Mouse (Mus musculus): Measurements from ENCODE around the gene Pax4. TPM values are rescaled to one million over a fixed set of nuclear protein-coding genes. Genes with fewer than 3 reads are reported as not detected.
A peak's percentile ranks its signal among the peaks of the same experiment; 100 is the strongest.

Pax4 gene
- polyA plus RNA-seq, 1 experiment from 2014 or later: not detected

DNA sequence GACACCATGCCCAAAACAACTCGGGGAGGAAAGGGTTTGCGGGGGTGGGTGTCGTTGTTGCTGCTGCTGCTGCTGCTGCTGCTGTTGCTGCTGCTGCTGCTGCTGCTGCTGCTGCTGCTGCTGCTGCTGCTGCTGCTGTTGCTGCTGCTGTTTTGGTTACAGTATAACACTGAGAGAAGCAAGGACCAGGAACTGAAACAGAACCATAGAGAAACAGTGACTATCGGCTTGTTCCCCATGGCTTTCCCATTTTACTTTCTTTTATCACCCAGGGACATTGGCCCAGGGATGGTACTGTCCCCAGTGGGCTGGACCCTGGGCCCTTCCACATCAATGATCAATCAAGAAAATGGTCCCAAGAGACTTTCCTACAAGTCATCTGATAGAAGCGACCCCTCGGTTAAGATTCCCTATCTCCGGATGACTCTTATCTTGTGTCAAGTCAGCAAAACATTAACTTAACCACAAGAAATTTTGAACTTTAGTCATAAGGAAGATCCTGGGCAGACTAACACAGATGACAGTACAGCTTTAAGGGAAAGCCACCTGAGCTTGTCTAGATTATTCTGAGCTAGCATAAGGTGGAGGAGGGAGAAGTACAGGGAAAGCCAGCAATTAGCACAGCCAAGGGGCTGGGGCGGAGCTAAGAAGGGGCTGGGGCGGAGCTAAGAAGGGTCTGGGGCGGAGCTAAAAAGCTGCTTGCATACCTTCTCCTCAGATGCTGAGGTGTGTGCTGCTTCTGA lies 18.2 kb downstream of the Pax4 start:
- no peak overlapping the region for H3K4me2 ChIP-seq (replicated peaks)
- ATAC-seq (ENCODE audit: low FRiP score): no peak

GRCm38 (mm10) chr6:28429870-28430269 lies 19.3 kb downstream of the Pax4 start:
- Histone ChIP-seq H3K36me3 (peaks cover 20% of the 10 kb centered on the region), H3K4me1 (peaks cover 9% of the 10 kb centered on the region), H3K27me3 (no peaks in the 10 kb centered on the region), H3K4me2 (replicated peaks) (no peak overlapping the region), H3K27ac (no peak overlapping the region), H3K4me3 (no peak overlapping the region), H3K9me3 (replicated peaks) (no peaks in the 10 kb centered on the region), H3K9ac (no peak overlapping the region)
- ATAC-seq (ENCODE audit: low FRiP score): no peak
- 89% methylated on average over 11 of the region's 11 CpGs for WGBS

More for the DNA sequence above, 18.2 kb downstream of the Pax4 start:
- Histone ChIP-seq H3K36me3 (peaks cover 9% of the 10 kb centered on the region), H3K27me3 (no peaks in the 10 kb centered on the region), H3K9ac (no peak overlapping the region), H3K27ac (no peak overlapping the region), H3K4me1 (peaks cover 2% of the 10 kb centered on the region; the same call in 1 of the 2 replicates), H3K4me3 (no peak overlapping the region), H3K9me3 (replicated peaks) (no peaks in the 10 kb centered on the region)
- WGBS: 79% methylated on average over 10 of the region's 10 CpGs

DNA sequence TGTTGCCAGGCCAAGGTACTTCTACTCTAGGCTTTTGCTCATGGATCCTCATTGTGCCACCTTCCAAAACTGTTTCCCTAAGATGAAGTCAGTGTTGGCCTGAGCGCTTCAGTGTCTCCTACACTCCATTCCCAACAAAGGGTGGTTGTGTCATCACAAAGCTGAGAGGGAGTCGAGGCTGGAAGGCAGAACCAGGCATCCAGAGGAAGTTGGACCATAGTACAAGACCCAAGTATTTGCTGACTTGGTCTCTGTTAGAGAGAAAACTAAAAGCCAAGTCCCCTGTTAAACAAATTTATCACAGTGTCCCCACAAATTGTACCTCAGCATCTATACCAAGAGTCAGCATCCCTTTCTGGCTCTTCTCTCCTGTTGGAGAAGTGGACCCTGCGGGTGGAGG lies 20.9 kb downstream of the Pax4 start, which contains the start of gene Gcc1:
TSS of gene Gcc1 (minus strand) at position 101 of the 400 bp plus-strand sequence.
- peaks cover 17% of the 10 kb centered on the region for H3K4me1 ChIP-seq
- peaks cover 20% of the 10 kb centered on the region for H3K36me3 ChIP-seq
- H3K9ac ChIP-seq: no peak within 1 kb of the TSS
- H3K4me2 ChIP-seq (replicated peaks): no peak within 1 kb of the TSS
- 91% methylated on average over 3 of the region's 3 CpGs for WGBS
- H3K27ac ChIP-seq: no peak within 1 kb of the TSS
- no peaks in the 10 kb centered on the region for H3K9me3 ChIP-seq (replicated peaks)
- H3K27me3 ChIP-seq: no peaks in the 10 kb centered on the region
- no peak within 1 kb of the TSS for H3K4me3 ChIP-seq
- ATAC-seq (ENCODE audit: low FRiP score): no peak

- H3K4me3 ChIP-seq: no peak within 1 kb of the TSS
- H3K27ac ChIP-seq: no peak within 1 kb of the TSS
- no peak for ATAC-seq (ENCODE audit: low FRiP score)
- WGBS: 80% methylated on average over 3 of the region's 3 CpGs
- no peak within 1 kb of the TSS for H3K9ac ChIP-seq
- H3K4me1 ChIP-seq: peaks cover 17% of the 10 kb centered on the region
- peaks cover 20% of the 10 kb centered on the region for H3K36me3 ChIP-seq
- H3K9me3 ChIP-seq (replicated peaks): no peaks in the 10 kb centered on the region
- no peaks in the 10 kb centered on the region for H3K27me3 ChIP-seq
- H3K4me2 ChIP-seq (replicated peaks): no peak within 1 kb of the TSS
Observed at GRCm38 (mm10) chr6:28427096-28427839, 21.9 kb downstream of the Pax4 start, which contains the start of gene Fscn3. TSS of gene Fscn3 (plus strand) at chr6:28427789.

GRCm38 (mm10) chr6:28425019-28425418 lies 24.1 kb downstream of the Pax4 start:
- peak overlapping the region; percentile 41; the same call in 1 of the 2 replicates for H3K9ac ChIP-seq
- H3K27ac ChIP-seq: no peak overlapping the region
- H3K4me1 ChIP-seq: peaks cover 33% of the 10 kb centered on the region
- no peaks in the 10 kb centered on the region for H3K27me3 ChIP-seq
- ATAC-seq (ENCODE audit: low FRiP score): no peak
- H3K9me3 ChIP-seq (replicated peaks): no peaks in the 10 kb centered on the region
- H3K4me2 ChIP-seq (replicated peaks): peak overlapping the region; percentile 73; the same call in 1 of the 2 replicates
- 94% methylated on average over 6 of the region's 6 CpGs for WGBS
- H3K4me3 ChIP-seq: peak overlapping the region; percentile 80; the same call in 1 of the 2 replicates
- peaks cover 20% of the 10 kb centered on the region for H3K36me3 ChIP-seq

DNA sequence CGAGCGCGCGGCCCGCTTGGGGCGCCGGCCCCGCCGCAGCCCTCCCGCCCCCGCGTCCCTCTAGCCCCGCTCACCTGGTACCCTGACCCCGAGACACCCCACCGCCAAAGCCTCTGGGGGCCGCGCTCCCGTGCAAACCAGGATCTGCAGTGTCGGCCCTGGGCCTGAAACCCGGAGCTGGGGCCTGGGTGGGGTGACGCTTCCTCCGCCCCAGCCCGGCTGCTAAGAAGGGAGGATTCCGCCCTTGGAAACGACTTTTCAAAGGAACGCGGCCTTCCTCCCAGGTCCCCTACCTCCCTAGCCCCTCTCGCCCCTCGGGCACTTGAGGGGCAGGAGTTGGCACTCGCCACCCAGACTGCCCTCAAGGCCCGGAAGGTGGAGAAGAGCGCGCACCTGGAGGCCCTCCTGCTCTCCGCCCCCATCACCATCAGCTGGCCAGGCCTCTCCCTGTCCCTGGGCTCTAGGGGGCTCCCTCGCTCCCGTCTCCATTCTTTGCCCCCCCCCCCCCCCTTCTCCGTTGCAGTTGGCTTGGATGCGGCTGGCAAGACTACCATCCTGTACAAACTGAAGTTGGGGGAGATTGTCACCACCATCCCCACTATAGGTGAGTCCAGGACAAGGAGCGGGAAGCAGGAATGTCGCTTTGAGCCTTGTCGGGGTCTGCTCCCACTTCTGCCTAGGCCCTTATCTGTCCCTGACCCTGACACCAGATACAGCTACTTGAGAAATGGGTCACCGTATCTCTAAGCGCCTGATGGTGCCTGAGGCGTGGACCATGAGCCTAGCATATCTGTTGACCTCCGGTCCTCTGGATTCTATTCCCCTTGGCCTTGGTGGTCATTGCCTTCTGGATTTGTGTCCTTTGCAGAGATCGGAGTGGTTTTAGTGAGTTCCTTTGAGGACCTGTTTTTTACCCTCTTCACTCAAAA lies 25.1 kb downstream of the Pax4 start:
- Histone ChIP-seq H3K4me3 (peak overlapping the region; percentile 80), H3K27ac (peak overlapping the region; percentile 80), H3K36me3 (peaks cover 22% of the 10 kb centered on the region), H3K9me3 (replicated peaks) (no peaks in the 10 kb centered on the region), H3K4me1 (peaks cover 39% of the 10 kb centered on the region), H3K9ac (peak overlapping the region; percentile 96), H3K4me2 (replicated peaks) (peak overlapping the region; percentile 73), H3K27me3 (no peaks in the 10 kb centered on the region)
- ATAC-seq (ENCODE audit: low FRiP score): peak; percentile 69
- WGBS: 11% methylated on average over 42 of the region's 46 CpGs

DNA sequence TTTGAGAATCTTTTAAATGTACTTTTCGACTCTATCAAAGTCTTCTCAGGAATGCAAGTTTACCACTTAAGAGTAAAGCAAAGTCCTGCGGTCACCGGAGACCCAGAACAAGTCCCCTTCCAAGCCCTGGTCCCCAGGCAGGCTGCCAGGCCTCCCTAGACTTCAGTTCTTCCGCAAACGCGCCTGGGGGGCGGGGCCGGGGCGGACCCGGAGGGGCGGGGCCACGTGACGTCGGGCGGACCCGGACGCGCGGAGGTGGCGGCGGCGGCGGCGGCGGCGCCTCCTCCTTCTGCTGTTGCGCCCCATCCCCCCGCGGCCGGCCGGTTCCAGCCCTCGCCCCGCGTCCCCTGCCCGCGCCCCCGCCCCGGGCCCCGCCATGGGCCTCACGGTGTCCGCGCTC lies 25.8 kb downstream of the Pax4 start, which contains the start of gene Arf5:
TSS of gene Arf5 (plus strand) at position 248 of the 400 bp plus-strand sequence.
- peak; percentile 80 for ATAC-seq (ENCODE audit: low FRiP score)
- Histone ChIP-seq H3K9me3 (replicated peaks) (no peaks in the 10 kb centered on the region), H3K27ac (peak within 1 kb of the TSS; percentile 80), H3K9ac (peak within 1 kb of the TSS; percentile 96), H3K4me1 (peaks cover 39% of the 10 kb centered on the region), H3K36me3 (peaks cover 29% of the 10 kb centered on the region), H3K27me3 (no peaks in the 10 kb centered on the region), H3K4me3 (peak within 1 kb of the TSS; percentile 80), H3K4me2 (replicated peaks) (peak within 1 kb of the TSS; percentile 73)
- WGBS: under 1% methylated on average over 20 of the region's 42 CpGs

DNA sequence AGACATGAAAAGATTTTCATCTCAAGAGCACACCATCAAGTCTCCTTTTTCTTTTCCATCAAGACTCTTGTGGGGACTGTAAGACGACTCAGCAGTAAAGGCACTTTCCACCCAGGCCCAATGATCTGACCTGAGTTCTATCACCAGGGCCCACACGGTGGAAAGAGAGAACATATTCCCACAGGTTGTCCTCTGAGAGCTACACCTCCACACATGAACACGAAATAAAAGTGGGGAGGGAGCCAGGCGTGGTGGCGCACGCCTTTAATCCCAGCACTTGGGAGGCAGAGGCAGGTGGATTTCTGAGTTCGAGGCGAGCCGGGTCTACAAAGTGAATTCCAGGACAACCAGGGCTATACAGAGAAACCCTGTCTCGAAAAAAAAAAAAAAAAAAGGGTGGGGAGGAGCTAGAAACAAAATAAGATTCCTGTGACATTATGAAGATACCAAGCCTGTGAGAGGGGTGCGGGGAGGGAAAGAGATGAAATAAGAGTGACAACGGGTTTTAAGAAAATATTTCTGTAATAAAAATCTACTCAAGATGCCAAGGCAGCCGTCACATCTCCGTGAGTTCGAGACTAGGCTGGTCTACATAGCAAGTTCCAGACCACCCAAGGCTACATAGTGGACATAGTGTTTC lies 26.4 kb downstream of the Pax4 start:
- ATAC-seq (ENCODE audit: low FRiP score): peak; percentile 24
- Histone ChIP-seq H3K4me1 (peaks cover 39% of the 10 kb centered on the region), H3K9me3 (replicated peaks) (no peaks in the 10 kb centered on the region), H3K4me2 (replicated peaks) (peak overlapping the region; percentile 73), H3K9ac (no peak overlapping the region), H3K27ac (peak overlapping the region; percentile 23; the same call in 1 of the 2 replicates), H3K36me3 (peaks cover 35% of the 10 kb centered on the region), H3K27me3 (no peaks in the 10 kb centered on the region), H3K4me3 (peak overlapping the region; percentile 80)
- WGBS: 71% methylated on average over 15 of the region's 15 CpGs

GRCm38 (mm10) chr6:28421469-28422000 lies 27.6 kb downstream of the Pax4 start:
- WGBS: under 1% methylated on average over 27 of the region's 27 CpGs
- Histone ChIP-seq H3K9ac (peak overlapping the region; percentile 75), H3K36me3 (peaks cover 42% of the 10 kb centered on the region), H3K27ac (no peak overlapping the region), H3K4me3 (peak overlapping the region; percentile 65), H3K4me1 (peaks cover 41% of the 10 kb centered on the region), H3K4me2 (replicated peaks) (peak overlapping the region; percentile 96), H3K9me3 (replicated peaks) (no peaks in the 10 kb centered on the region), H3K27me3 (no peaks in the 10 kb centered on the region)
- peak; percentile 75 for ATAC-seq (ENCODE audit: low FRiP score)

DNA sequence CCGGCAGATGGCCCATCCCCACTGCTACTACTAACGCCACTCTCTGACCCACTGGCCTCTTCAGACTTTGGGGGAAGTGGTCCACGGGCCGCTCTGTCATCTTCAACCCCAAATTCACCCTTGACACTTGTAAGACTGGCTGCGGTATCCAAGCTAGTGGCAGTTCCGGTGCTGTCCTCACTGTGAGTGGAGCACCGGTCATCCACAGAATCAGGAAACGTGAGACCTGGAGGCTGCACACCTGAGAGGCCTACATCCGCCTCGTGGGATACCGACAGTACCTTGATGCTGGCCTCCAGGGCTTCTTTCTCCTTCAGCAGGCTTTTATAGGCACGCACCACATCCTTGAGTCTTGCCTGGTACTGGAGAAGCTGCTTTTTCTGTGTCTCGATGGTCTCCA lies 28.3 kb downstream of the Pax4 start:
- peaks cover 38% of the 10 kb centered on the region for H3K4me1 ChIP-seq
- H3K27me3 ChIP-seq: no peaks in the 10 kb centered on the region
- peak overlapping the region; percentile 75 for H3K9ac ChIP-seq
- no peak overlapping the region for H3K27ac ChIP-seq
- H3K4me3 ChIP-seq: peak overlapping the region; percentile 65
- peak overlapping the region; percentile 96 for H3K4me2 ChIP-seq (replicated peaks)
- ATAC-seq (ENCODE audit: low FRiP score): no peak
- 19% methylated on average over 13 of the region's 13 CpGs for WGBS
- peaks cover 42% of the 10 kb centered on the region for H3K36me3 ChIP-seq
- no peaks in the 10 kb centered on the region for H3K9me3 ChIP-seq (replicated peaks)

- Histone ChIP-seq H3K4me1 (peaks cover 35% of the 10 kb centered on the region), H3K9ac (peak overlapping the region; percentile 75)
- 81% methylated on average over 17 of the region's 17 CpGs for WGBS
Observed at GRCm38 (mm10) chr6:28420361-28420760, 28.8 kb downstream of the Pax4 start.

More at GRCm38 (mm10) chr6:28420361-28420760, 28.8 kb downstream of the Pax4 start:
- ATAC-seq (ENCODE audit: low FRiP score): no peak
- Histone ChIP-seq H3K9me3 (replicated peaks) (no peaks in the 10 kb centered on the region), H3K27ac (no peak overlapping the region), H3K27me3 (no peaks in the 10 kb centered on the region), H3K4me3 (peak overlapping the region; percentile 65), H3K36me3 (peaks cover 42% of the 10 kb centered on the region), H3K4me2 (replicated peaks) (peak overlapping the region; percentile 96)
